Mouse (Mus musculus): ENCODE measurements around the gene Pcbp2. TPM values are rescaled to one million over a fixed set of nuclear protein-coding genes. Genes with fewer than 3 reads are reported as not detected.

The Pcbp2 gene
- total RNA-seq, 2 experiments from 2014 or later: 350 to 411 TPM

DNA sequence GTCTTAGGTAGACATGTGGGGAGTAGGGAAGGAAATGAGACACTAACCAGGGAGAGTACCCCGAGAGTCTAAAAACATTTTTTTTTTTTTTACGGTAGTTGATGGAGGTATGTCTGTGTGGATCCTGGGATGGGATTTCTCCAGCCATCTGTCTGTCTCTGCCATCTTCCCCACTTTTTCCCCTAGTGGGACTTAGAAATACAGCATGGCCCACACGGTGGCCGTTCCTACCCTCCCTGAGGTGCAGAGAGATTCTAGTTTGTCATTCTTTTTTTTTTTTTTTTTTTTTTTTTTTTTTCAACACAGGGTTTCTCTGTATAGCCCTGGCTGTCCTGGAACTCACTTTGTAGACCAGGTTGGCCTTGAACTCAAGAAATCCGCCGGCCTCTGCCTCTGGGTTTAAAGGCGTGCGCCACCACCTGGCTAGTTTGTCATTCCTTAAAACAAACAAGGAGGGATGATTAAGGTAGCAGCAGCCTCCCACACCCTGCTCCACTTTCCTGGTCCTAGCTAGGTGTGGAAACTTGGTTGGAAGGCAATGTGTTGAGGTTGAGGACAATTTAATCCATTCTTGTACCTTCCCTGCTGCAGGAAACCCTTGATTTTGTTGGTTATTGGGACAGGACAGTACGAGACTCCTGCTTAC, 8.8 kb upstream of the Pcbp2 start:
- intact Hi-C loops (cut with DNase I): loop anchor here (5.0 kb wide), 1 partner anchor 206 kb away; no protein-coding TSS in a partner anchor
- DNase-seq: no peak

DNA sequence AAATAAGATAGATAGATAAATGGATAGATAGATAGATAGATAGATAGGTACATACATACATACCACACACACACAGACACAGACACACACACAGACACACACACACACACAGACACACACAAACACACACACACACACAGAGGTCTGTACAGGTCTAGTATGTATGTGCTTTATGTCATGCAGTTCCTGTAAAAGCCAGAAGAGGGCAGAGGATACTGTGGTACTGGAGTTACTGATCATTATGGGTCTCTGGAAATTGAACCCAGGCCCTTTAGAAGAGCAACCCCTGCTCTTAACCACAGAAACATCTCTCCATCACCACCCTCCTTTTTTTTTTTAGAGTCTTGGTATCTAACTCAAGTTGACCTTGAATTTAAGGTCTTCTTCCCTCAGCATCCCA, 6.7 kb upstream of the Pcbp2 start:
- intact Hi-C loops (cut with DNase I): loop anchor here (5.0 kb wide), 1 partner anchor 204 kb away; no protein-coding TSS in a partner anchor
- DNase-seq: no peak

DNA sequence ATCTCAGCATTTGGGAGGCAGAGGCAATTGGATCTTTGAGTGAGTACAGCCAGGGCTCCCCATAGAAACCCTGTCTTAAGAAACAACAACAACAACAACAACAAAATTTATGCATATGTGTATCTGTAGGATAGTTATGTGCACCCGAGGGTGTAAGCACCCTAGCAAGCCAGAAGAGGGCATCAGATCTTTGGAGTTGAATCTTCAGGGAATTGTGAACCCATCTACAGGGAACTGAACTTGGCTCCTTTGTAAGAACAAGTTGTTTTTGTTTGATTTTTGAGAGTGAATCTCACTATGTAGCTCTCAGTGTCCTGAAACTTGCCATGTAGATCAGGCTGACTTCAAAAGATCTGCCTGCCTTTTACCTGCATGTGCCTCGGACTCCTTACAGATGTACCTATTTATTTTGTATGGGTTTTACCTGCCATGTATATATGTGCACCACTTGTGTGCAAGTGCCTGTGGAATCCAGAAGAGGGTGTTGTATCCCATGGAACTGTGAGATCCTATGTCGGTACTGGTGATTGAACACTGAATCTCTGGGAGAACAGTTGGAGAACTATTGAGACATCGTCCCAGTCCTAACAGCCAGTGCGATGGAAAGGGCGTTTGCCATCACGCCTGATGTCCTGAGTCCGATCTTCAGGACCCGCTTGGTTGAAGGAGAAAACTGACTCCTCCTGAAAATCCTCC, 1.5 kb upstream of the Pcbp2 start:
- DNase-seq: no peak
- intact Hi-C loops (cut with DNase I): no loop called here

GRCm38 (mm10) chr15:102470605-102471294, 411 bp downstream of the Pcbp2 start:
- intact Hi-C loops (cut with DNase I): no loop called here
- peak; percentile 78 to 81 for DNase-seq

- no peak for DNase-seq
- intact Hi-C loops (cut with DNase I): no loop called here
Measured at GRCm38 (mm10) chr15:102471295-102471645, 931 bp downstream of the Pcbp2 start.

- intact Hi-C loops (cut with DNase I): no loop called here
- no peak for DNase-seq
Measured at GRCm38 (mm10) chr15:102471727-102472126, 1.4 kb downstream of the Pcbp2 start.

DNA sequence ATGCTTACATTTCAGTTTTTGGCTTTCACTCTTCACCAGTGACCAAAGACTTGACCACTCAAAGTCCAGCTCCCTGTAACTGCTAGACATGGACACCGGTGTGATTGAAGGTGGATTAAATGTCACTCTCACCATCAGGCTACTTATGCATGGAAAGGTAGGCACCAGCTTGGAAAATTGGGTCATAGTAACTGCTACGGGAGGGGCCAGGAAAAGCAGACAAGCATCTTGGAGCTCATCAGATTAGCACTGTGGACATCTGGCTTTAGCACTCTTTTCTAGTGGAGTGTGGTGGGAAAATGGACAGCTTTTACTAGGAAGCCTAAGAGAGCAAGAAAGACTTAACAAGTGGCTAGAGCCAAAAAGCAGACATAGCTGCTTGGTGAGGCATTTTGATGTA, 2.9 kb downstream of the Pcbp2 start:
- no peak for DNase-seq
- intact Hi-C loops (cut with DNase I): no loop called here

DNA sequence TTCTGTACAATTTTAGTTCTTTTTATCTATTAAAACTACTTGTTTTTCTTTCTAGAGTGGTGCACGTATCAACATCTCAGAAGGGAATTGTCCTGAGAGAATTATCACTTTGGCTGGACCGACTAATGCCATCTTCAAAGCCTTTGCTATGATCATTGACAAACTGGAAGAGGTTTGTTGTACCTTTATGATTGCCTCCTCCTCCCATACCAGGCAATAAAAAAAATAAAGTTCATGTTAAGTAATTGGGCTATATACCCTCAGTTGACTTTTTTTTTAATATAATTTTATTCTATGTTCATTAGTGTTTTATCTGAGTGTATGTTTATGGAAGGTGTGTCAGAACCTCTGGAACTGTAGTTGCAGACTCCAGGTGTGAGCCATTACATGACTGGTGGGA, 4.2 kb downstream of the Pcbp2 start:
- no peak for DNase-seq
- intact Hi-C loops (cut with DNase I): no loop called here

- intact Hi-C loops (cut with DNase I): no loop called here
- no peak for DNase-seq
Measured at GRCm38 (mm10) chr15:102483136-102483535, 12.8 kb downstream of the Pcbp2 start.

GRCm38 (mm10) chr15:102485853-102486252, 15.5 kb downstream of the Pcbp2 start:
- intact Hi-C loops (cut with DNase I): no loop called here
- no peak for DNase-seq

GRCm38 (mm10) chr15:102487664-102488063, 17.3 kb downstream of the Pcbp2 start:
- no peak for DNase-seq
- intact Hi-C loops (cut with DNase I): no loop called here

- no peak for DNase-seq
- intact Hi-C loops (cut with DNase I): no loop called here
Measured at GRCm38 (mm10) chr15:102498322-102498721, 28.0 kb downstream of the Pcbp2 start.

DNA sequence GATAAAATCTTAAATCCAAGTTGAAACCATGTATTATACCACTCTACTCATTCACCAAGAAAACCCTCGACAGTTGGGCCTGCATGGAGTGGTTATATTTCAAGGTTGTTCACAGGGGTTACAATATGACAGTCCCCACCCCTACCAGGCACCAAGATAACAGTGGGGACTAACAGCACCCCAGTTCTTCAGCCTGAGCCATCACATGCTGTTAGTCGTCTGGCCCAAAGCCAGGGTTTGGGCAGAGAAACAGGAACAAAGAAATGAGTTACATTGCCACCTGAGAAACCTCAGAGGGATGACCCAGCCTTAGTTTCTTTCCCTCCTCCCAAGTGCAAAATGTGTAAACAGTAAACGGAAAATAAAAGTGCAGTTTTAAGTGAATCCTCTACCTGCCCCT, 29.0 kb downstream of the Pcbp2 start:
- intact Hi-C loops (cut with DNase I): no loop called here
- no peak for DNase-seq

DNA sequence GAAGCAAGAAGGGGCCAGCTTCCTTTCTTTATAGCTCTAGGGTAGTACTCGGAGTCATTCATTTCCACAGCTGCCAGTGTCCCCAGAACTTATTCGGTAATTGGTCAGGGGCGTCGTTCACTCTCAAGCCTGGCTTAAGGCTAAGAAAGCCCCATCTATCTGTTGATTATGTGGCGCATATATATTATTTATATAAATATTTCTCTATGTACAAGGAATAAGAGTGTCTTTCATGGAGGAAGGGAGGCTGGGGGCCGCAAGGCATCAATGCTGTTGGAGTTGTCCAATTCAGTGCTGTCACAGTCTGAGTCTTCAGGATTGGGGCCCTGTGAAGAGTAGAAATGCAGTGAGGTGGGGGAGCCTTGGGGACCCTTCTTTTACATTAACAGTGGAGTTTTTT, 29.5 kb downstream of the Pcbp2 start:
- no peak for DNase-seq
- intact Hi-C loops (cut with DNase I): no loop called here

- intact Hi-C loops (cut with DNase I): no loop called here
- no peak for DNase-seq
Measured at GRCm38 (mm10) chr15:102500479-102500878, 30.1 kb downstream of the Pcbp2 start.

- intact Hi-C loops (cut with DNase I): no loop called here
- DNase-seq: no peak
Measured at GRCm38 (mm10) chr15:102501084-102501814, 30.9 kb downstream of the Pcbp2 start.

- no peak for DNase-seq
- intact Hi-C loops (cut with DNase I): no loop called here
Measured at GRCm38 (mm10) chr15:102502254-102502840, 32.0 kb downstream of the Pcbp2 start.

DNA sequence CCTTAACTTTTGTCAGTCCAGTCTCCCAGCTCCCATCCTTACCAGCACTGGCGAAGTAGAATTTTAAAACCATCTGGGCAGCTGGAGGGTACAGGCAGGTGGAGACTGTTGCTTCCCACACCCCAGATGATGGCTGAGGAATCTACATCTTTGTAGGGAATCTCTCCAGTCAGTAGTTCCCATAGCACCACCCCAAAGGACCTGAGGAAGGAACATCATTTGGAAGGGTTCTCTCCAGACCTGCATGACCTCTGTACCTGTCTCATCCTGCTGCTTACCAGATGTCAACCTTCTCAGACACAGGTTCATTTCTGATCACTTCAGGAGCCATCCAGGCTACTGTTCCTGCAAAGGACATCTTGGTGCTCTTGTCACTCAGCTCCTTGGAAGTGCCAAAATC, 33.1 kb downstream of the Pcbp2 start, which contains the start of gene Gm10337:
Gene Gm10337 (plus strand): TSS at position 276 of the 400 bp plus-strand sequence.
- intact Hi-C loops (cut with DNase I): no loop called here
- no peak for DNase-seq

- intact Hi-C loops (cut with DNase I): no loop called here
- no peak for DNase-seq
Measured at GRCm38 (mm10) chr15:102503924-102504782, 33.8 kb downstream of the Pcbp2 start.

All from gastrocnemius, postnatal 36 days (tissue).